Mouse (Mus musculus) kidney, adult 11 months (tissue): Measurements from ENCODE around the gene Fam213b.

Source experiments
- DNase-seq: peaks from one replicate; pipeline ENCODE4 v3.0.0; 2022

Fam213b gene

DNA sequence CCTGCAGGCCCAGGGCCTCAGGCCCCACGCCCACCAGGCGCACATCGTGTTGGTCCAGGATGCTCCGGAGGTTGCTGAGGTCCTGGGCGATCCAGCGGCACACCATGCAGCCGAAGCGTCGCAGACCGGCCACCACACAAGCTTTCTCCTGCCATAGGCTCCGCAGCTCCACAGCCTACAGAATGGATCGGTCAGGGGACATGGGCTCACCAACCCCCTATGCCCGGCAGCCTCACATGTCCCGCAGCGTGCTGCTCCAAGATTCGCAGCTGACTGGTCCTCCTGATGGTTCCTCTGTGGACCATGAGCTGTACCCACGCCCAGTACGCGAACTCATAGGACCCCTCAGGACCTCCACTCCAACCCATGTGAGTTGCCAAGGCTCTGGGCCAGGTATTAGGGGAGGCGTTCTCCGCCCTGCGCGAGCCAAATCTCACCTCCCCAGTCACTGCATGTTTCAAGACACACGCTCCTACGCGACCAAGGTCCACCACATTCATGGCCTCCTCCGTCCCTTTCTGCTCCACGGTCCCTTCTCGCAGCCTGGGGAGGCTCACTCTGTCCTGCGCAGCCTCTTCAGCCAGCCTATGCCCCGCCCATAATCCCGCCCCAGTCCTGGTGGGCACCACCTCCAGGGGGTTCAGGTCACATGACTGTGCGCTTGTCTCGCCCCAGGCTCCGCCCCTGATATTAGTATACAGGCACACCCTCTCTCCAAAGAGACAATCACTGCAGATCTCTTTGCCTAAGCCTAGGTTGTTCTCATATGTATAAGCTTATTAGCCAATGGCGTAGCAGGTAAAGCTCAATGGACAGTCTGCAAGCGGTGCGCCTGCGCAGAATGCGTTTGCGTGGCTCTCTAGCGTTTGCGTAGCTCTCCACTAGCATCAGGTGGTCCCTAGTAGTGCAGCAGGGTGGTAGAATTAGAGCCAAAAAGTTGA is at the start of gene Fam213b:
Fam213b (minus strand) TSS at position 630 of the 941 bp plus-strand sequence.
- peak; percentile 85 for DNase-seq

- DNase-seq = no peak
Observed at GRCm38 (mm10) chr4:154948066-154948939, 49.4 kb upstream of the Fam213b start.

DNA sequence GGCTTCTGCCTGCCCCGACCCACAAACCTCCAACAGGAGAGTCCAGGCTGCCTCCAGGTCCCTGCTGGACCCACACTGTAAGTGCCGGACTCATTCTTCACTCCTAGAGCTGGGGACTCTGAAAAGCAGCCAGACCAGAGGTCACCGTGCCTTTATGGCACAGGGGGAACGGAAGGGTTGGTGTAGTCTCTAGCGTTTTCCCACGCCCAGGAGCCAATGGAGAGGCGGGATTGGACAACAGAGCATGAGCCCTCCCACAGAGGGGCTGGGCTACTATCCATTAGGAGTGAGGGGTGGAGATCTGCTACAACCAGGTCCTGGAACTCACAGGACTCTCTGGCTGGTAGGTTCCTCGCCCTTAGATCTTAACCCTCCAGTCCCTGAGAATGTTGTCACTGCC is 47.4 kb upstream of the Fam213b start:
- DNase-seq = peak; percentile 89

DNA sequence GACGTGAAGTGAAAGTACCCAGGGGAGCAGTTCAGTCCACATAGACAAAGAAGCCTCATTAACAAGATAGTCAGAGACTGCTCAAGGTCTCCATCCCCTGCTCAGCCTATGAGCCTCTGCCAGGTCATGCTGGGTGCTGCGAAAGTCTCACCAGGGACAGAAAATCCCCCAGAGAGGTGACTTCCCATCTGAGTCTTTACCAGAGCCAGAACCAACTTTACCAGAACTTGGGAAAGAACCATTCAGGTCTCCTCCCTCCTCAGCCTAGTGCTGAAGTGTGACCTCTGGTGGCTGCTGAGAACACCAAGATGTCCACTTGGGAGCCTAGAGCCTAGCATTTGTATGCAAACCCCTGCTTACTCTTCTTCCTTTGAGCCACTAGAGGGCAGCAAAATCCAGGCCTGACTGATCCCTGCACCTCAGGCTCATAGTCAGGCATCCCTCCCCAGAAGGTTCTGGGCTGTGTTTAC is 45.2 kb upstream of the Fam213b start:
- DNase-seq = peak; percentile 79

DNA sequence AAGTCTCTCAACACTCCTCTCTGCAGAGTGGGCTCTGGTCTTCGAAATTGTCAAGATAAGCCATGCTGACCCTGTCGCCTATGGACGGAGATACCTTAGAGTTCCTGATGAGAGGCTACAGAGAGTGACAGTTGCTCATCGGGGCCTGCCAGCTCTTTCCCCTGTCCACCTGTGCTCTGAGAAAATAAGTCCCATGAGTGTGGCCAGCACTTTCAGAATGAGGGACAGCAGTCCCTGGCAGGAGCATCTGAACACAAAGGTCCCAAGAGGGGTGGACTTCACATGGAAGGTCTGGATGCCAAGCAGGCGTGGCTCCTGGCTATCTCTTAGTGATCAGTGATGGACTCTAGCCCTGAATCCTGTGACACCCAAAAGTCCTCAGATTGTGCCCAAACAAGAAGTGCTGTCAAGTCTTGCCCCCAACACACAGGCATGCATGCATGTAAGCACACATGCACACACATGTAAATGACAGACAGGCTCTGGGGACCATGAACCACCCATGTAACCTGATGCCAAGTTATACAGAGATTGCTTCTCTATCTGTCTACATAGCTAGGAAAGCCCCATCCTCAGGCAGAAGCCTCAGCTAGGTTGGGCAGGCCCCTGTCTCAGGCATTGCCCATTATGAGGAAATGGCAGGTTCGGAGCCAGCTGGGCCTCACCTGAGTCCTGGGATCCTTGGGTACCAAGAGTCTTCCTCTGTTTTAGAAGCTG is 44.5 kb upstream of the Fam213b start:
- DNase-seq = no peak

GRCm38 (mm10) chr4:154942632-154943322 is 43.8 kb upstream of the Fam213b start:
- DNase-seq = no peak

DNA sequence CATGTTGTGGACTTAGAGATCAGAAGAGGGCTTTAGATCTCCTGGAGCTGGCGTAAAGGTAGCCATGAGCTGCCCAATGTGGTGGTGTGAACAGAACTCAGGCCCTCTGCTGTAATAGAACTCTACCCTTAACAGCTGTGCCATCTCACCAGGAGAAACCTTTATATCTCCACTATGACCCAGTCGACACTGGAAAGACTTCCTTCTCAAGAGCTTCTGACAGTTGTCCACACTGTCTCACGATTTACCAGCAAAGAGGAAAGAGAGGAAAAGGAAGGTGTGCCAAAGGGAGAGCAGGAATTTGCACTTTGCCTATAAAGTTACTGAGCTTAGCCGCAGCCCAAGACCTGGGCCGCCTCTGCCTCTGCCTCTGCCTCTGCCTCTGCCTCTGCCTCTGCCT is 42.9 kb upstream of the Fam213b start:
- DNase-seq = no peak

DNA sequence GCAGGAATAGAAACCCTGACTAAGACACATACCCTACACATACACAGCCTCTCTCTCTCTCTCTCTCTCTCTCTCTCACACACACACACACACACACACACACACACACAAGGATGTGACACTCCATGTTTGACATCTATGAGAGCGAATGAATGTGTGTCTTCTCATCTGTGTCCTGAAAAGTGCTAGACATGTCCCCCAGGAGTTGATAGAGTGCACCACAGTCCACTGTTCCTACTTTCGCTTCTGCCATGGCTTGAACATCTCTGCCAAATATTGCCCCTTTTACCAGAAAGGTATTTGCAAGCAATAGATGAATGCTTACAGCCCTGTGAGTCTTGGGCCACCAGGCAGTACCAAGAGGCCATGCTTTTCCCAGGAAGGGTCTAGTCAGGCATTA is 41.2 kb upstream of the Fam213b start:
- DNase-seq = no peak

DNA sequence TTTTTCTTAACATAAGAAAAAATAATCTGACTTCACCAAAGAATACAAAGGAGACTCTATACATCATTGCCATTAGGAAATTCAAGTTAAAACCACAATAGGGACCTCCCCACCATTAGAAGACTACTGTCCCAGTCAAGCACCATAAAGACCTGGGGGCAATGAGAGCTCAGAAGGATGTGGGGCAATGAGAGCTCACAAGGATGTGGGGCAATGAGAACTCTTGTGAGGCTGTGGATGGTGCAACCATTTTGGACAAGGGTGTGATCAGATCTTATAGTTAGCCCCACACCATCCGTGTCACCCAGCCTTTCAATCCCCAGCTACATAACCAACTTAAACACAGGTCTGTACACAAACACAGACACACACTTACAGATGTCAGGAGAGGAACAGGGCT is 38.8 kb upstream of the Fam213b start:
- DNase-seq = no peak

DNA sequence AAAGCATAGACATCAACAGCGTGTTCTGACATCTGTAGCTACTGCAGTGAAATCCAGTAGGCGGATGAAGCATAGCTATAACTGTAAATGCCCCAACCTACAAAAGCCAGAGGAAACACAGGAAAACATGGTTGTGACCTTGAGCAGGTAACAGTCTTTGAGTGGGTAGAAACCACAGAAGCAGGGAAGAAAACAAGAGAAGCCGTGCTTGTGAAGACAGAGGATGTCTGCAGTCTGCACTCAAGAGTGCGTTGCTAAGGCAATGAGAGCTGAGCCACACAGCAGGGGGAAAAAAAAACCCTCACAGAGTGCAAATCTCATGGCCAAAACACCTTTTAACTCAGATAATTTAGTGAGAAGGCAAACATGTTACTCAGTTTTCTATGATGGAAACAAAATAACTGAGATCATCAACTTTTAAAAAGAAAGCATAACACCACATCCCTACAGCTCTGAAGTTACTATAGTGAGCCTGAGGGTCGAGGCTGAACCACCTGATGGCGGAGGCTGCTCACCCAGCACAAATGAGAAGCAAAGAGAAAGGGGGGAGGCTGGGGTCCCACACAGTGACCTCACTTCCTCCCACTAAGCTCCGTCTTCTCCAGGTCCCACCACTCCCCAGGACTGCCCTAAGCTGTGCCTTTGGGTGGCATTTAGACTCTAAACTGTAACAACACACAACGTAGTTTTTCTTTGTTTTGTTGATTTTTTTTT is 37.8 kb upstream of the Fam213b start:
- DNase-seq = no peak

- DNase-seq = no peak
Observed at GRCm38 (mm10) chr4:154935788-154936187, 36.9 kb upstream of the Fam213b start.

DNA sequence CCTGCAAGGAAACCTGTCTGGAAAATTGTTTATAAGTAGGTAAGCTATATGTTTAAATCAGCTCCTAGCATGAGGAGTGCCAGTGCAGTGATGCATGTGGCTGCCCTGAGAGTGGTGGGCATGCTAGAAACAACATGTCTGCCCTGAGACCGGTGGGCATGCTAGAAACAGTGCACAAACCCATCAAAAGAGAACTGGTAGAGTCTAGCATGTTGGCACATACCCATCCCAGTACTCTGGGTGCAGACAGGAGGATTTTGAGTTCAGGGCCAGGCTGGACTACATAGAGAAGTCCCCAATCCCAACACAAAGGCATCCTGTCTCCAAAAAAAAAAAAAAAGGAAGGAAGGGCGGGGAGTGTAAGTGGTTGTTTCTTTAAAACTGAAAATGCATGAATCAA is 35.9 kb upstream of the Fam213b start:
- no peak for DNase-seq

DNA sequence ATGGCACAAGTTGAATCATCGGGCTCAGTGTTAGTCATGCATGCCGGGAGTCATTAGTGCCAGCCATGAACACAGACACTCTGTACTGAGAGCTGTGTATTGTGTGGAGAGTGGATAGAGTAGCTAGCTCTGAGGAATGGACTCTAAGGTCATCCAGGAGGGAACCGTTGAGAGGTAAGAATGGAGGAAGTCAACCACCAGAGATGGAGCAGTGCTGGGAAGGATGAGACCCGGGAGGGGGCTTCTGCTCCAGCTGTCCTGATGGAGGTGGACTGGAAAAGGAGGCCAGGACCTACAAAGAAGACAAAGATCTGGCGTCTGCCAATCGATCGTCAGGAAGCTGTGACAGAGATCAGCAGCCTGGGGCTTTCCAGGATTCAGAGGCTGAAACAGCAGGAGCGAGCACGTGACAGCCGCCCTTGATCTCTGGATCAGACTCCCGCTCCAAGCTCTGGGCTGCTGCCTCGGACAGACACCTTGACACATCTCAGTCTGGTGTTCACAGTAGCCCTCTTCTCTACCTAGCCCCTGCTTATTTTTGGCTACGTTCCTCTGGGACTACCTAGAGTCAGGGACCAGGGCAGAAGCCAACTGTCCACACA is 34.5 kb upstream of the Fam213b start:
- DNase-seq = no peak

GRCm38 (mm10) chr4:154929088-154929660 is 30.2 kb upstream of the Fam213b start:
- peak; percentile 21 for DNase-seq

- DNase-seq = no peak
Observed at GRCm38 (mm10) chr4:154928395-154929087, 29.6 kb upstream of the Fam213b start, which contains the start of gene Tnfrsf14. Gene Tnfrsf14, minus strand, starts transcription at chr4:154928563.

DNA sequence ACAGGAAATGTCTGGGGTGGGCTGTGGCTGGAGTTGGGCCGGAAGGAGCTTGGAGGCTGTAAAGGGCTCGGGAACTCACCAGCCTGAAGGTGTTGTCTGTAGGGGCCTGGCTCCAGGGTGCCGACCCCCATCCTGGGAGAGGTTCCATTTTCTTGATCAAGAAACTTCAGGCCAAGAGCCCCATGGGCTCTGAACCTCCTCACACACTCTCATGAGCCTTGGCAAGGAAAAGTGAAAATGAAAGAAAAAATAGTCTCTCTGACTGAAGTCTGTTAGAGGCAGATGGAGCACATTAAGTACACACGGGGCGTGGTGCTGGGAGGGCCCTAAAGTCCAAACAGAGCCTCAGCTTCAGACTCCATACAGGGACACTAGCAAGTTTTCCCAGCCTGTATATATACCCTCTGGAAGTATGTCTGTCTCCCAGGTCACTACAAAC is 29.0 kb upstream of the Fam213b start:
- peak; percentile 31 for DNase-seq

GRCm38 (mm10) chr4:154926969-154927898 is 28.3 kb upstream of the Fam213b start:
- DNase-seq = no peak

DNA sequence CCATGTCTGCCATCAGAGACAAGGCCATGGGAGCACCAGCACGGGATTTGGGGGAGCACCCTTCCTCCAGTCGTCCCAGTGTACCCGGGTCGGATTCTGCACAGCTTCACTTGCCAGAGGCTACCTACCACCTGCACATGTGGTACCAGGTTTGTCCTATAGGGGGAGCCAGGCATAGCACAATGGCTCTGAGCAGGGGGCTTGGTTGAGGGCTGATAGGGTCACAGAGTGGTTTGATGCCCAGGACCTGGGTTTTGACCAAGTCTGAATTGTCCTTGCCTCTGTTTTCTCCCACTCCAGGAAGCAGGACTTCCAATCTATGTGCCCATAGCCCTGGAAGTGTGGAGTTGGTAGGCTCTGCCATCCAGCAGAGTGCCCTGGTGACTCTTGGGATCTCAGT is 26.5 kb upstream of the Fam213b start:
- DNase-seq = no peak

GRCm38 (mm10) chr4:154922931-154923330 is 24.0 kb upstream of the Fam213b start:
- DNase-seq = no peak
